Mouse (Mus musculus) liver, postnatal 0 days (tissue): ENCODE results near the gene Poll.

Experiments
- CTCF ChIP-seq: sonication (generic); IDR thresholded peaks from 2 replicates; pipeline ENCODE4 v1.5.1; 2016; ENCODE audit warnings: antibody characterized with exemption, low read depth
- EP300 ChIP-seq: IDR thresholded peaks from 2 replicates; pipeline ENCODE4 v1.6.1; 2016; ENCODE audit warnings: antibody characterized with exemption, low read depth, mild to moderate bottlenecking

- TF ChIP-seq EP300 (0 out of 2 replicates have a peak, but pooled peaks have one; percentile 10), CTCF (no peak)
These were observed 8.1 kb downstream of the Poll start for GRCm38 (mm10) chr19:45552187-45552586.
